Mouse (Mus musculus) G1E (cell line): ENCODE measurements around the gene Tmem91.

ENCODE experiments used
- CTCF ChIP-seq: IDR thresholded peaks from 2 replicates; pipeline ENCODE4 v1.5.1; 2012; ENCODE audit warnings: low read depth, low read length, inconsistent platforms, mixed read lengths
- GATA1 ChIP-seq: IDR thresholded peaks from 2 replicates; pipeline ENCODE4 v1.6.1; 2012; ENCODE audit warnings: borderline replicate concordance, low read length, inconsistent platforms, mixed read lengths
- GATA2 ChIP-seq: IDR thresholded peaks from 2 replicates; pipeline ENCODE4 v1.6.1; 2012; ENCODE audit warnings: low read depth, low read length, inconsistent platforms, borderline replicate concordance
- POLR2AphosphoS5 ChIP-seq: IDR thresholded peaks from 2 replicates; pipeline ENCODE4 v1.6.1; 2012; ENCODE audit warnings: low read depth, low read length, inconsistent platforms; ENCODE audit not compliant: insufficient replicate concordance
- TAL1 ChIP-seq: conservative IDR thresholded peaks from 2 replicates; pipeline ENCODE4 v1.6.1; 2012; ENCODE audit warnings: low read depth, low read length, inconsistent platforms, mixed read lengths

DNA sequence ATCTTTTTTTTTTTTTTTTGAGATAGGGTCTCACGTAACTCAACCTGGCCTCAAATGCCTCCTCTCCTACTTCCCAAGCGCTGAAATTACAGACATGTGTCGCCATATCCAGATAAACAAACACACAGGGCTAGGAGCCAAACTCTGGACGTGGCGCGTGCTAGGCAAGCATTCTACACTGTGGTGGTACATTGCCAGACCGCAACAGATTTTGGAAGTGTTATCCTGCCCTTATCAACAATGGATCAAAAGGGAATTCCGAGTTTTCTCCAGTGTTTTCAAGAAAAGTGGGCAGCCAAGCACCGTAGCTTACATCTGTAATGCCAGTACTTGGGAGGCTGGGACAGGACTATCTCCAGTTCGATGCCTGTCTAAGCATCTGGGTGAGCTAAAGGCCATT, 17.2 kb downstream of the Tmem91 start:
- no peak for TF ChIP-seq CTCF
- no peak for TF ChIP-seq GATA2
- no peak for TF ChIP-seq GATA1
- TF ChIP-seq POLR2AphosphoS5 = no peak
- TF ChIP-seq TAL1 = no peak
